Comparison of ENCODE assay signal across 23 mouse cellular contexts in genomic region chr17:34674524-34675204, GRCm38 (mm10). TPM values are rescaled to one million over a fixed set of nuclear protein-coding genes. Genes with fewer than 3 reads are reported as not detected.
A peak's percentile ranks its signal among the peaks of the same experiment; 100 is the strongest.
DNase-seq lines count a peak whose midpoint lies in the region; ATAC-seq and TF ChIP-seq lines count a peak whose summit lies in the region.
"Had no signal": no experiment of that assay in that cellular context is flagged by ENCODE, and none has a peak within 500 bp of the region (broad histone marks: within the 10 kb centered on the region; RNA-seq: fewer than 3 reads in every experiment).

No protein-coding gene starts in this region.

- peak; percentile 90 for DNase-seq in heart, adult 11 months
- no peak for DNase-seq in heart, embryonic 10.5 days (ENCODE audit: low spot score)
- DNase-seq in intestine, embryonic 14.5 days (ENCODE audit: low spot score), result no peak
- no peak for DNase-seq in kidney, postnatal 25 days
- no peak for DNase-seq in cerebellum, postnatal 36 days
- DNase-seq: adrenal gland, adult 2 months; cerebellum, adult 11 months; cerebellum, adult 8-10 months; cerebellum, postnatal 14 days; gastrocnemius, postnatal 25 days; heart, adult 18-20 months; heart, postnatal 14 days had no signal

- no peaks in the 10 kb centered on the region for H3K36me3 ChIP-seq in heart, embryonic 10.5 days
- H3K36me3 ChIP-seq in intestine, embryonic 14.5 days (ENCODE audit: control insufficient read depth, insufficient read depth, low read length), result no peaks in the 10 kb centered on the region
- H3K36me3 ChIP-seq in intestine, postnatal 0 days (ENCODE audit: control insufficient read depth, insufficient read depth), result peaks cover 7% of the 10 kb centered on the region; the same call in 1 of the 2 replicates
- no peaks in the 10 kb centered on the region for H3K36me3 ChIP-seq in stomach, embryonic 16.5 days (ENCODE audit: control insufficient read depth, insufficient read depth, low read length)
- H3K36me3 ChIP-seq: embryonic facial prominence, embryonic 12.5 days; forebrain, embryonic 12.5 days; heart, embryonic 15.5 days; hindbrain, embryonic 13.5 days had no signal

- H3K9me3 ChIP-seq in heart, embryonic 10.5 days, result no peaks in the 10 kb centered on the region
- no peaks in the 10 kb centered on the region for H3K9me3 ChIP-seq in intestine, embryonic 14.5 days (ENCODE audit: control insufficient read depth, low read length)
- H3K9me3 ChIP-seq in intestine, postnatal 0 days (ENCODE audit: control insufficient read depth), result no peaks in the 10 kb centered on the region
- H3K9me3 ChIP-seq in stomach, embryonic 16.5 days (replicated peaks; ENCODE audit: control insufficient read depth, low read length), result no peaks in the 10 kb centered on the region
- H3K9me3 ChIP-seq: embryonic facial prominence, embryonic 12.5 days; heart, embryonic 15.5 days; hindbrain, embryonic 13.5 days had no signal

- H3K4me1 ChIP-seq in heart, embryonic 10.5 days, result peaks cover 43% of the 10 kb centered on the region
- peaks cover 34% of the 10 kb centered on the region for H3K4me1 ChIP-seq in intestine, embryonic 14.5 days (replicated peaks; ENCODE audit: control insufficient read depth, insufficient read depth, low read length)
- no peaks in the 10 kb centered on the region for H3K4me1 ChIP-seq in intestine, postnatal 0 days (replicated peaks; ENCODE audit: control insufficient read depth, insufficient read depth, low read length)
- H3K4me1 ChIP-seq in stomach, embryonic 16.5 days (ENCODE audit: control insufficient read depth, insufficient read depth, low read length), result peaks cover 14% of the 10 kb centered on the region

- 0 out of 2 replicates have a peak overlapping the region, but pooled peaks have one; percentile 7 for H3K4me2 ChIP-seq in intestine, embryonic 14.5 days (ENCODE audit: low read length)
- H3K4me2 ChIP-seq in intestine, postnatal 0 days (replicated peaks; ENCODE audit: low read depth), result no peak overlapping the region
- H3K4me2 ChIP-seq in stomach, embryonic 16.5 days (ENCODE audit: low read depth, low read length), result peak overlapping the region; percentile 21; the same call in 1 of the 2 replicates
- H3K4me2 ChIP-seq: embryonic facial prominence, embryonic 12.5 days; forebrain, embryonic 12.5 days; heart, embryonic 11.5 days; heart, embryonic 15.5 days; hindbrain, embryonic 13.5 days had no signal

- TF ChIP-seq CTCF in intestine, postnatal 0 days (IDR thresholded peaks at IDR 0.05; ENCODE audit: low read depth), result no peak

- WGBS in heart, embryonic 10.5 days, result 39% methylated on average over 11 of the region's 11 CpGs
- WGBS in intestine, embryonic 14.5 days, result 33% methylated on average over 11 of the region's 11 CpGs
- WGBS in intestine, postnatal 0 days, result 50% methylated on average over 11 of the region's 11 CpGs
- WGBS in stomach, embryonic 16.5 days, result 36% methylated on average over 11 of the region's 11 CpGs

- no peak overlapping the region for H3K4me3 ChIP-seq in heart, embryonic 10.5 days
- H3K4me3 ChIP-seq in intestine, embryonic 14.5 days (ENCODE audit: low read depth, low read length), result no peak overlapping the region
- H3K4me3 ChIP-seq in intestine, postnatal 0 days (ENCODE audit: low read depth, low read length), result no peak overlapping the region
- H3K4me3 ChIP-seq in stomach, embryonic 16.5 days (replicated peaks; ENCODE audit: low read length), result no peak overlapping the region
- H3K4me3 ChIP-seq: embryonic facial prominence, embryonic 12.5 days; forebrain, embryonic 12.5 days; heart, embryonic 15.5 days; hindbrain, embryonic 13.5 days had no signal

- H3K27me3 ChIP-seq in heart, embryonic 10.5 days (ENCODE audit: insufficient read depth, poor library complexity, severe bottlenecking), result peaks cover 97% of the 10 kb centered on the region
- H3K27me3 ChIP-seq in intestine, embryonic 14.5 days (replicated peaks; ENCODE audit: control insufficient read depth, insufficient read depth, low read length), result peaks cover 40% of the 10 kb centered on the region
- H3K27me3 ChIP-seq in intestine, postnatal 0 days (replicated peaks; ENCODE audit: control insufficient read depth, insufficient read depth, low read length), result peaks cover 53% of the 10 kb centered on the region
- H3K27me3 ChIP-seq in stomach, embryonic 16.5 days (ENCODE audit: control insufficient read depth, insufficient read depth, low read length), result peaks cover 53% of the 10 kb centered on the region

- peak; percentile 56 for ATAC-seq in intestine, embryonic 14.5 days (replicated peaks; ENCODE audit: low FRiP score, low TSS enrichment, low read depth)
- ATAC-seq in intestine, postnatal 0 days, result no peak
- ATAC-seq in stomach, embryonic 16.5 days (ENCODE audit: insufficient read depth, low FRiP score), result peak; percentile 57; the same call in 1 of the 2 replicates
- ATAC-seq: activated CD4-positive, CD25-positive, alpha-beta regulatory T cell, adult 4 months; forebrain, embryonic 16.5 days; hindbrain, postnatal 0 days; Patski had no signal

- H3K9ac ChIP-seq in intestine, embryonic 14.5 days (ENCODE audit: low read length), result no peak overlapping the region
- H3K9ac ChIP-seq in intestine, postnatal 0 days (ENCODE audit: low read depth, low read length), result no peak overlapping the region
- H3K9ac ChIP-seq in stomach, embryonic 16.5 days (ENCODE audit: low read length), result no peak overlapping the region; the same call in 1 of the 2 replicates
- H3K9ac ChIP-seq: embryonic facial prominence, embryonic 12.5 days; forebrain, embryonic 12.5 days; heart, embryonic 15.5 days; hindbrain, embryonic 13.5 days had no signal

- H3K27ac ChIP-seq in heart, embryonic 10.5 days, result no peak overlapping the region
- H3K27ac ChIP-seq in intestine, embryonic 14.5 days (ENCODE audit: low read depth), result peak overlapping the region; percentile 85
- peak overlapping the region; percentile 15; the same call in 1 of the 2 replicates for H3K27ac ChIP-seq in intestine, postnatal 0 days (ENCODE audit: low read depth, low read length)
- peak overlapping the region; percentile 85 for H3K27ac ChIP-seq in stomach, embryonic 16.5 days (ENCODE audit: low read length)
- H3K27ac ChIP-seq: embryonic facial prominence, embryonic 12.5 days; forebrain, embryonic 12.5 days; heart, embryonic 15.5 days; hindbrain, embryonic 13.5 days; hindbrain, postnatal 0 days had no signal

RNA-seq across cellular contexts. Expression of gene Tnxb, which starts 4.3 kb away (rescaled TPM):
- polyA plus RNA-seq in heart, embryonic 10.5 days (2016; fragmentation: Nextera tagmentation; extraction: Ambion mirVana), result 0.04 and 0.07 TPM in 2 replicates
- 2.2 and 2.7 TPM in 2 replicates for polyA plus RNA-seq in intestine, embryonic 14.5 days (2014; fragmentation: Nextera tagmentation; extraction: Ambion mirVana)
- 1.4 and 1.9 TPM in 2 replicates for polyA plus RNA-seq in intestine, postnatal 0 days (2015; fragmentation: Nextera tagmentation; extraction: Ambion mirVana)
- 1.3 and 1.8 TPM in 2 replicates for polyA plus RNA-seq in stomach, embryonic 16.5 days (2015; fragmentation: Nextera tagmentation; extraction: Ambion mirVana)
- polyA plus RNA-seq: activated CD4-positive, CD25-positive, alpha-beta regulatory T cell, adult 4 months had no signal

RNA-seq across cellular contexts. Expression of gene Atf6b, which starts 27.7 kb away (rescaled TPM):
- 74.0 and 76.8 TPM in 2 replicates for polyA plus RNA-seq in heart, embryonic 10.5 days (2016; fragmentation: Nextera tagmentation; extraction: Ambion mirVana)
- polyA plus RNA-seq in intestine, embryonic 14.5 days (2014; fragmentation: Nextera tagmentation; extraction: Ambion mirVana), result 59.8 and 62.2 TPM in 2 replicates
- 22.9 and 23.1 TPM in 2 replicates for polyA plus RNA-seq in intestine, postnatal 0 days (2015; fragmentation: Nextera tagmentation; extraction: Ambion mirVana)
- polyA plus RNA-seq in stomach, embryonic 16.5 days (2015; fragmentation: Nextera tagmentation; extraction: Ambion mirVana), result 73.5 and 78.0 TPM in 2 replicates

RNA-seq across cellular contexts. Expression of gene Fkbpl, which starts 30.1 kb away (rescaled TPM):
- polyA plus RNA-seq in heart, embryonic 10.5 days (2016; fragmentation: Nextera tagmentation; extraction: Ambion mirVana), result 12.6 TPM in 2 replicates
- polyA plus RNA-seq in intestine, embryonic 14.5 days (2014; fragmentation: Nextera tagmentation; extraction: Ambion mirVana), result 10.8 and 13.0 TPM in 2 replicates
- polyA plus RNA-seq in intestine, postnatal 0 days (2015; fragmentation: Nextera tagmentation; extraction: Ambion mirVana), result 8.8 and 9.2 TPM in 2 replicates
- 13.1 and 14.4 TPM in 2 replicates for polyA plus RNA-seq in stomach, embryonic 16.5 days (2015; fragmentation: Nextera tagmentation; extraction: Ambion mirVana)

RNA-seq across cellular contexts. Expression of gene Prrt1, which starts 45.3 kb away (rescaled TPM):
- polyA plus RNA-seq in heart, embryonic 10.5 days (2016; fragmentation: Nextera tagmentation; extraction: Ambion mirVana), result 0.11 TPM in 1 of 2 replicates, not detected in the other
- polyA plus RNA-seq in intestine, embryonic 14.5 days (2014; fragmentation: Nextera tagmentation; extraction: Ambion mirVana), result 0.46 and 0.53 TPM in 2 replicates
- 0.27 and 0.47 TPM in 2 replicates for polyA plus RNA-seq in intestine, postnatal 0 days (2015; fragmentation: Nextera tagmentation; extraction: Ambion mirVana)
- polyA plus RNA-seq in stomach, embryonic 16.5 days (2015; fragmentation: Nextera tagmentation; extraction: Ambion mirVana), result 0.31 and 0.45 TPM in 2 replicates
- polyA plus RNA-seq: heart, embryonic 11.5 days had no signal

RNA-seq across cellular contexts. Expression of gene Ppt2, which starts 46.4 kb away (rescaled TPM):
- 24.3 and 27.5 TPM in 2 replicates for polyA plus RNA-seq in heart, embryonic 10.5 days (2016; fragmentation: Nextera tagmentation; extraction: Ambion mirVana)
- polyA plus RNA-seq in intestine, embryonic 14.5 days (2014; fragmentation: Nextera tagmentation; extraction: Ambion mirVana), result 34.8 and 35.1 TPM in 2 replicates
- polyA plus RNA-seq in intestine, postnatal 0 days (2015; fragmentation: Nextera tagmentation; extraction: Ambion mirVana), result 17.2 and 18.0 TPM in 2 replicates
- polyA plus RNA-seq in stomach, embryonic 16.5 days (2015; fragmentation: Nextera tagmentation; extraction: Ambion mirVana), result 25.2 and 25.7 TPM in 2 replicates
